Mouse (Mus musculus) limb, embryonic 14.5 days (tissue): ENCODE data around the gene Slc39a11. TPM values are rescaled to one million over a fixed set of nuclear protein-coding genes. Genes with fewer than 3 reads are reported as not detected.

Experiments
- ATAC-seq: fragments of 200-750 bp; cut with Nextera tagmentation; 2 replicates; pipeline ENCODE4 v1.8.0; 2017; ENCODE audit warnings: low read depth, moderate number of reproducible peaks, moderate TSS enrichment; ENCODE audit not compliant: low FRiP score
- DNase-seq: peaks from one replicate; pipeline ENCODE4 v3.0.0-alpha.2; 2015; ENCODE audit warnings: low spot score
- H3K27ac ChIP-seq: fragments of 300-500 bp; sonication (generic); replicated peaks from 2 replicates; pipeline ENCODE4 v1.5.1; 2014; ENCODE audit warnings: low read depth, mild to moderate bottlenecking, low read length, moderate library complexity, mixed read lengths
- H3K27me3 ChIP-seq: fragments of 300-500 bp; sonication (generic); 2 replicates; pipeline ENCODE4 v1.6.1; 2014; ENCODE audit warnings: low read length, mixed read lengths; ENCODE audit not compliant: control insufficient read depth, insufficient read depth
- H3K36me3 ChIP-seq: fragments of 300-500 bp; sonication (generic); 2 replicates; pipeline ENCODE4 v1.6.1; 2014; ENCODE audit warnings: mild to moderate bottlenecking, low read length, moderate library complexity, mixed read lengths; ENCODE audit not compliant: control insufficient read depth, insufficient read depth
- H3K4me1 ChIP-seq: fragments of 300-500 bp; sonication (generic); 2 replicates; pipeline ENCODE4 v1.6.1; 2014; ENCODE audit warnings: antibody characterized with exemption, low read length, mixed read lengths; ENCODE audit not compliant: control insufficient read depth, insufficient read depth
- H3K4me2 ChIP-seq: fragments of 300-500 bp; sonication (generic); replicated peaks from 2 replicates; pipeline ENCODE4 v1.6.1; 2014; ENCODE audit warnings: low read depth, mild to moderate bottlenecking, low read length, moderate library complexity; ENCODE audit not compliant: severe bottlenecking
- H3K4me3 ChIP-seq: fragments of 300-500 bp; sonication (generic); replicated peaks from 2 replicates; pipeline ENCODE4 v1.5.1; 2014; ENCODE audit warnings: low read length
- H3K9ac ChIP-seq: fragments of 300-500 bp; sonication (generic); 2 replicates; pipeline ENCODE4 v1.6.1; 2014; ENCODE audit warnings: mild to moderate bottlenecking, low read depth, low read length, moderate library complexity; ENCODE audit not compliant: severe bottlenecking
- H3K9me3 ChIP-seq: fragments of 300-500 bp; sonication (generic); 2 replicates; pipeline ENCODE4 v1.6.1; 2016; ENCODE audit warnings: low read length; ENCODE audit not compliant: control insufficient read depth
- POLR2A ChIP-seq: fragments of 200-500 bp; IDR thresholded peaks from 2 replicates; pipeline ENCODE4 v1.8.0; 2012; ENCODE audit warnings: inconsistent platforms, mild to moderate bottlenecking, moderate library complexity, borderline replicate concordance; ENCODE audit not compliant: insufficient read depth, insufficient read length; ENCODE audit errors: extremely low read depth
- WGBS: fragments of 180-500 bp; shearing (Covaris S2); extraction: QIAGEN DNeasy Blood & Tissue Kit; methylation state at CpG from one replicate; pipeline ENCODE4 v1.1.7; 2014; 5-methylcytosine and 5-hydroxymethylcytosine counted together
- polyA plus RNA-seq, 2 experiments: library from polyadenylated mRNA; depleted of rRNA in 1 of 2; stranded (reverse) in 1 of 2; unstranded in 1 of 2; fragments of >200 nt; fragmentation: Nextera tagmentation in 1 of 2; extraction: Ambion mirVana in 1 of 2; gene quantifications; 2 replicates each; pipeline versions ENCODE4 v1.2.1 to v1.2.3; 2012 to 2014

The Slc39a11 gene
- polyA plus RNA-seq, 2 experiments = 17.2 to 24.5 TPM

DNA sequence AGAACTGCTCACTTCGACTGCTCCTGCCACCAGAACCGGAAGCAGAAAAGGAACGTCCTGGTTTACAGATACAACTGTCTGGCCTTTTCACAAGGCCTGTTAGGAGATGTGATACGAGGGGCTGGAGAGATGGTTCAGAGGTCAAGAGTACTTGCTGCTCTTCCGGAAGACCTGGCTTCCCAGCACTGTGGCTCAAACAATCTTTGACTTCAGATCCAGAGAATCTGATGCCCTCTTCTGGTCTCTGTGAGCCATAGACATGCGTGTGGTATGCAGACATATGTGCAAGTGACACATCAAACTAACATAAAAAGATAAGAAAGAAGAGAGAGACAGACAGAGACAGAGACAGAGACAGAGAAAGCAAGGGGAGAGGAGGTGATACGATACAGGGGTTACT is 17.6 kb downstream of the Slc39a11 start:
- WGBS = 84% methylated on average over 7 of the region's 7 CpGs

GRCm38 (mm10) chr11:113631862-113632261 is 18.0 kb downstream of the Slc39a11 start:
- Histone ChIP-seq H3K27me3 (no peaks in the 10 kb centered on the region), H3K9ac (no peak overlapping the region), H3K9me3 (no peaks in the 10 kb centered on the region), H3K36me3 (no peaks in the 10 kb centered on the region), H3K4me3 (no peak overlapping the region), H3K27ac (no peak overlapping the region), H3K4me1 (no peaks in the 10 kb centered on the region), H3K4me2 (no peak overlapping the region)
- WGBS = 83% methylated on average over 8 of the region's 8 CpGs
- TF ChIP-seq POLR2A = no peak
- DNase-seq (no peak), ATAC-seq (no peak)

More for the DNA sequence above, 17.6 kb downstream of the Slc39a11 start:
- no peak overlapping the region for H3K27ac ChIP-seq
- no peak for ATAC-seq
- H3K9me3 ChIP-seq = no peaks in the 10 kb centered on the region
- no peaks in the 10 kb centered on the region for H3K36me3 ChIP-seq
- H3K27me3 ChIP-seq = no peaks in the 10 kb centered on the region
- H3K4me2 ChIP-seq = no peak overlapping the region
- DNase-seq = no peak
- no peak overlapping the region for H3K9ac ChIP-seq
- no peak for TF ChIP-seq POLR2A
- H3K4me1 ChIP-seq = no peaks in the 10 kb centered on the region
- H3K4me3 ChIP-seq = no peak overlapping the region

DNA sequence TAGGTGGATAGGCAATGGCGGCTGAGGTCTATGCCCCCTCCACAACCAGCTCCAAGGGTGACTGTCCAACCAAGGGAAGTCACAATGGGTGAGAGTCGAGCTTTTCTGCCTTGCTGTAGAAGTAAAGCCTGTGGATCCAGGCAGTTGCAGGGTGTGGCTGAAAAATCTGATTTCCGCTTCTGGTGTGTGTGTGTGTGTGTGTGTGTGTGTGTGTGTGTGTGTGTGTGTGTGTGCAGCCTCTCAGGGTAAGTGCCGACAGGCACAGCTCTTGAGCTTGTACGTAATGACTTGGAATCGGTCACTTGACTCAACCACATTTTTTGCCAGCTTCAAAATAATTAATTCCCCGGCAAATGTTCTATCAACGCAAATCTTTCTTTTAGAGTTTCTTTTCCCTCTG is 18.6 kb downstream of the Slc39a11 start:
- WGBS = 88% methylated on average over 8 of the region's 8 CpGs
- no peaks in the 10 kb centered on the region for H3K36me3 ChIP-seq
- ATAC-seq = no peak

GRCm38 (mm10) chr11:113630642-113631041 is 19.2 kb downstream of the Slc39a11 start:
- Histone ChIP-seq H3K9me3 (no peaks in the 10 kb centered on the region), H3K36me3 (no peaks in the 10 kb centered on the region), H3K9ac (no peak overlapping the region), H3K4me3 (no peak overlapping the region), H3K27ac (no peak overlapping the region), H3K4me2 (no peak overlapping the region), H3K4me1 (no peaks in the 10 kb centered on the region), H3K27me3 (no peaks in the 10 kb centered on the region)
- ATAC-seq = no peak
- TF ChIP-seq POLR2A = no peak
- no peak for DNase-seq
- WGBS = 59% methylated on average over 7 of the region's 7 CpGs

More for the DNA sequence above, 18.6 kb downstream of the Slc39a11 start:
- Histone ChIP-seq H3K4me1 (no peaks in the 10 kb centered on the region), H3K4me2 (no peak overlapping the region), H3K27ac (no peak overlapping the region), H3K27me3 (no peaks in the 10 kb centered on the region), H3K9ac (no peak overlapping the region), H3K4me3 (no peak overlapping the region), H3K9me3 (no peaks in the 10 kb centered on the region)
- no peak for DNase-seq
- no peak for TF ChIP-seq POLR2A

DNA sequence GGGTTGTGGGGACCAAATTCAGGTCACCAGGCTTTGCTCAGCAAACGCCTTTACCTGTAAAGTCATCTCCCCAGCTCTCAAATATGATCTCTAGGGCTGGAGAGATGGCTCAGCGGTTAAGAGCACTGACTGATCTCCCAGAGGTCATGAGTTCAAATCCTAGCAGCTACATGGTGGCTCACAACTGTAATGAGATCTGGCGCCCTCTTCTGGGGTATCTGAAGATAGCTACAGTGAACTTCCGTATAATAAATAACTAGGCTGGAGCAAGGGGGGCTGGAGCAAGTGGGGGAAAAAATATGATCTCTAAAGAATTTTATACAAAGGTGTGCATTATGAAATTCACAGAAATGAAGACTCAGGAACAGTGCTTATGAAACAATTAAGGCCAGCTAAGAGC is 22.1 kb downstream of the Slc39a11 start:
- DNase-seq (no peak), ATAC-seq (no peak)
- no peaks in the 10 kb centered on the region for H3K36me3 ChIP-seq
- no peak overlapping the region for H3K4me3 ChIP-seq
- H3K4me2 ChIP-seq = no peak overlapping the region
- 53% methylated on average over 4 of the region's 4 CpGs for WGBS
- H3K27me3 ChIP-seq = no peaks in the 10 kb centered on the region
- H3K27ac ChIP-seq = no peak overlapping the region
- H3K9ac ChIP-seq = no peak overlapping the region
- no peaks in the 10 kb centered on the region for H3K9me3 ChIP-seq
- no peaks in the 10 kb centered on the region for H3K4me1 ChIP-seq
- no peak for TF ChIP-seq POLR2A

GRCm38 (mm10) chr11:113625437-113625836 is 24.4 kb downstream of the Slc39a11 start:
- Histone ChIP-seq H3K9ac (no peak overlapping the region), H3K27me3 (peaks cover 7% of the 10 kb centered on the region; the same call in 1 of the 2 replicates), H3K4me3 (no peak overlapping the region), H3K9me3 (no peaks in the 10 kb centered on the region), H3K4me2 (no peak overlapping the region), H3K27ac (no peak overlapping the region), H3K4me1 (no peaks in the 10 kb centered on the region), H3K36me3 (no peaks in the 10 kb centered on the region)
- ATAC-seq (no peak), DNase-seq (no peak)
- TF ChIP-seq POLR2A = no peak
- 91% methylated on average over 18 of the region's 18 CpGs for WGBS
